Mouse (Mus musculus): ENCODE measurements at regions not wholly inside any gene's neighbourhood (a gene's known extent, or its start where the extent isn't known, plus 50 kb on each side); places are given as distances from the start of the nearest gene placed in this dataset.
A peak's percentile ranks its signal among the peaks of the same experiment; 100 is the strongest.

DNA sequence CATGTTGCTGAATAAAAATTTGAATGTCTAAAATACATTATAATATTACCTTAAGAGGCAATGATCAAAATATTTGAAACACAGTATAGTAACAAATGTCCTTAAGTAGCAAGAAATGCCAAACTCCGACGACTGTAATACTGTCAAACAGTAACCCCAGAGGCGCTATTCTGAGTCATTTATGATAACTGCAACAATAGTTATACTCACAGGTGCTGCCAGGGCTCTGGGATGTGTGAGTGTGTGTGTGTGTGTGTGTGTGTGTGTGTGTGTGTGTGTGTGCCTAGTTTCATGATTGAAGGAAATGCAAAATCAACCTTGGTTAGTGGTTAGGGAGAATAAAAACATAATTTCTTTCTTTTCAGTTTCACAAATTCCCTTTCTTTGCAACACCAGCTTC is 94.0 kb upstream of the Galnt15 start:
- ATAC-seq (ENCODE audit: insufficient number of reproducible peaks, insufficient read depth, low FRiP score, low read depth) = no peak
- no peaks in the 10 kb centered on the region for H3K36me3 ChIP-seq (ENCODE audit: control insufficient read depth, insufficient read depth, low read length)
- peak overlapping the region; percentile 59; the same call in 1 of the 2 replicates for H3K4me2 ChIP-seq (replicated peaks; ENCODE audit: low read depth, low read length)
- H3K9me3 ChIP-seq (ENCODE audit: control insufficient read depth, low read depth, low read length) = peaks cover 3% of the 10 kb centered on the region; the same call in 1 of the 2 replicates
- no peak overlapping the region for H3K4me3 ChIP-seq (ENCODE audit: low read depth, low read length)
- H3K27me3 ChIP-seq (ENCODE audit: control insufficient read depth, insufficient read depth, low read length) = no peaks in the 10 kb centered on the region
- peaks cover 13% of the 10 kb centered on the region; the same call in 1 of the 2 replicates for H3K4me1 ChIP-seq (ENCODE audit: control insufficient read depth, insufficient read depth, low read length)
- no peak overlapping the region for H3K9ac ChIP-seq (replicated peaks; ENCODE audit: low read depth, low read length)
- H3K27ac ChIP-seq (ENCODE audit: low read length) = no peak overlapping the region
- 20% methylated on average over 3 of the region's 3 CpGs for WGBS

DNA sequence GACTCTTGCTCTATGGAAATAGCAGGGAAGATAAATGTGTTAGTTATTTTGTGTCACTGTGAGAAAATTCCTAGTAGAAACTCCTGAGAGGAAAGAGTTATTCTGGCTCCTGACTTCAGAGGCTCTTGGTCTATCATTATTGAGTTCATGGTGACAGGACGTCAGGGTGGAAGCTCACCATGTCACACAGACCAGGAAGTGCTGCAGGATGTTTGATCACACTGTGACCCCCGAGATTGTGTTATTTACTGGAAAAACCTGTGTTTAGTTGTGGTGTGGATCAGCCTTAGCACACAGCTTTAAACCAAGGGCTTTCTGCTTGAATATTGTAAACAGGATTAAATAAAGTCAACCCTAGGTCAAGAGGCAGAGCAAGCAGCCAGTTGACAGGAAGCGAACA is 93.4 kb upstream of the Galnt15 start:
- Histone ChIP-seq H3K4me1 (ENCODE audit: control insufficient read depth, insufficient read depth, low read length) (peaks cover 11% of the 10 kb centered on the region; the same call in 1 of the 2 replicates), H3K4me3 (ENCODE audit: low read depth, low read length) (no peak overlapping the region), H3K36me3 (ENCODE audit: control insufficient read depth, insufficient read depth, low read length) (no peaks in the 10 kb centered on the region), H3K9me3 (ENCODE audit: control insufficient read depth, low read depth, low read length) (peaks cover 3% of the 10 kb centered on the region; the same call in 1 of the 2 replicates), H3K4me2 (replicated peaks; ENCODE audit: low read depth, low read length) (no peak overlapping the region), H3K27me3 (ENCODE audit: control insufficient read depth, insufficient read depth, low read length) (no peaks in the 10 kb centered on the region), H3K27ac (ENCODE audit: low read length) (no peak overlapping the region), H3K9ac (replicated peaks; ENCODE audit: low read depth, low read length) (no peak overlapping the region)
- no peak for ATAC-seq (ENCODE audit: insufficient number of reproducible peaks, insufficient read depth, low FRiP score, low read depth)
- 27% methylated on average over 3 of the region's 3 CpGs for WGBS

DNA sequence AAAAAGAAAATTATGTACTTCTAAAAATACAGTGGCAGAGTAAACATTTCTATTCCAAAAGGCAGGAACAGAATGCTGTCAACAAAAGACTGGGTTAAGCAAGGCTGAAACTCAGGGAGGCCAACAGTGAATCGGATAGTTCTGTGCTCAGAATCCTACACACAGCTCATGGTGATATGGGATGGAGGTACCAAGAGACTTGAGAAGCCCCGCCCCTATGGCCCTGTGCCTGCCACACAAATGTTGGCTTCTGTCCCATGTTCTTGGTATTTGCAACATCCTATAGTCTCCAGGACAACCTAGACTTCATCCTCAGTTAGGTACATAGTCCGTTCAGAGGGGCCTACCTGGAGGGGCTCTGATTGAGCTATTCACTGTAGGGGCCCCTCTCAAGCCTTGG is 92.2 kb upstream of the Galnt15 start:
- H3K9me3 ChIP-seq (ENCODE audit: control insufficient read depth, low read depth, low read length) = peaks cover 3% of the 10 kb centered on the region; the same call in 1 of the 2 replicates
- no peak overlapping the region for H3K9ac ChIP-seq (replicated peaks; ENCODE audit: low read depth, low read length)
- no peaks in the 10 kb centered on the region for H3K27me3 ChIP-seq (ENCODE audit: control insufficient read depth, insufficient read depth, low read length)
- no peak for ATAC-seq (ENCODE audit: insufficient number of reproducible peaks, insufficient read depth, low FRiP score, low read depth)
- H3K4me2 ChIP-seq (replicated peaks; ENCODE audit: low read depth, low read length) = no peak overlapping the region
- no peak overlapping the region for H3K4me3 ChIP-seq (ENCODE audit: low read depth, low read length)
- no peaks in the 10 kb centered on the region for H3K36me3 ChIP-seq (ENCODE audit: control insufficient read depth, insufficient read depth, low read length)
- H3K4me1 ChIP-seq (ENCODE audit: control insufficient read depth, insufficient read depth, low read length) = 0 out of 2 replicates have a peak, but pooled peaks cover 4% of the 10 kb centered on the region
- no peak overlapping the region for H3K27ac ChIP-seq (ENCODE audit: low read length)
- WGBS = 84% methylated on average over 3 of the region's 3 CpGs

DNA sequence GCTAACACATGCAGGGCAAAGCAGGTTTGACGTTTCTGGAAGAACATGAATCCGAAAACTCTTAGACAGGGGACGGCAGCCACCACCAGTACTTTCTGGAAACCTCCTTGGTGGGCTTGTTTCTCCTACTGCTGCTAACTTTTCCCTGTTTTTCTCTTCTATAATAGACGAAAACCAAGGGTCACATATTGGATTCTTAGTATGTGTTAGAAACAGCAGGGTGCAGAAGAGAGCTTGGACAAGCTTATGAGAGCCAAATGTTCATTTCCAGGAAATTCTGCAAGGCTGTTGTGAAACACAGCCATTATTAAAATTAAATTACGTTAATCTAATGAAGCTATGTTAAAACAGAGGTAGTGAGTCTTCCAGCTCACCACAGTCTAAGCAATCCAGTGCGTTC is 87.9 kb upstream of the Galnt15 start:
- Histone ChIP-seq H3K9me3 (ENCODE audit: control insufficient read depth, low read depth, low read length) (peaks cover 3% of the 10 kb centered on the region; the same call in 1 of the 2 replicates), H3K27ac (ENCODE audit: low read length) (no peak overlapping the region), H3K4me2 (replicated peaks; ENCODE audit: low read depth, low read length) (no peak overlapping the region), H3K9ac (replicated peaks; ENCODE audit: low read depth, low read length) (no peak overlapping the region), H3K27me3 (ENCODE audit: control insufficient read depth, insufficient read depth, low read length) (no peaks in the 10 kb centered on the region), H3K4me3 (ENCODE audit: low read depth, low read length) (no peak overlapping the region), H3K36me3 (ENCODE audit: control insufficient read depth, insufficient read depth, low read length) (no peaks in the 10 kb centered on the region), H3K4me1 (ENCODE audit: control insufficient read depth, insufficient read depth, low read length) (no peaks in the 10 kb centered on the region; the same call in 1 of the 2 replicates)
- no peak for ATAC-seq (ENCODE audit: insufficient number of reproducible peaks, insufficient read depth, low FRiP score, low read depth)
- 86% methylated on average over 6 of the region's 6 CpGs for WGBS

DNA sequence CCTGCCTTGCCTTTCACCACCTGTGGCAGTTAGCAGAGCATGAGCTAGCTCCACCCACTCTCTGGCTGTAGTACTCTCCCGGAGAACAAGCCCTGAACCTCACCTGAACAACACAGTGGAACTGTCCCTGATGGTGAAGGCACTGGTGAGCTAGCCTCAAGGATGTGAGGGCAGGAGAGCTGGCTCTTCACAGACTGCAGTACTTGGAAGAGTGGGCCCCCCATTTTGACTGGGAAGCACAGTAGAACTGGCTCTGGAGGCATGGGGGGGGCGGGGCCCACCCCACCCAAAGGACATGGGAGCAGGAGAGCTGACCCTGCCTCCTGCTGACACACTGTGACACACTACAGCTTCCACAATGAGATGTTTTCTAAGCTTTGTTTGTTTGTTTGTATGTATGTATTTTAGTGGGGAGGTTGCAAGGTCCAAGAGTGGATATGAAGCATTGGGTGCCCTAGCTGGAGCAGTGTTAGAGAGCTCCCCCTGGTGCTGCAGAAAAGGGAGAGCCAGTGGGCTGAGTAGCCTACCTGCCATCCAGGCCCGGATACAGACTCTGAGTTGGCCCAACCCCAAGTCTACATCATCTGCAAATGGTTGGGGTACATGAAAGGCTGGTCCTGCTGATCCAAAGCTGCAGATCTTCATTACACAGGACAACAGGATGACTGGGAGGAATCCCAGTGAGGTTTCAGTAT is 86.4 kb upstream of the Galnt15 start:
- H3K36me3 ChIP-seq (ENCODE audit: control insufficient read depth, insufficient read depth, low read length) = no peaks in the 10 kb centered on the region
- no peak overlapping the region for H3K27ac ChIP-seq (ENCODE audit: low read length)
- no peak overlapping the region for H3K4me3 ChIP-seq (ENCODE audit: low read depth, low read length)
- no peak for ATAC-seq (ENCODE audit: insufficient number of reproducible peaks, insufficient read depth, low FRiP score, low read depth)
- H3K4me1 ChIP-seq (ENCODE audit: control insufficient read depth, insufficient read depth, low read length) = no peaks in the 10 kb centered on the region; the same call in 1 of the 2 replicates
- no peaks in the 10 kb centered on the region for H3K27me3 ChIP-seq (ENCODE audit: control insufficient read depth, insufficient read depth, low read length)
- H3K4me2 ChIP-seq (replicated peaks; ENCODE audit: low read depth, low read length) = no peak overlapping the region
- H3K9me3 ChIP-seq (ENCODE audit: control insufficient read depth, low read depth, low read length) = peaks cover 3% of the 10 kb centered on the region; the same call in 1 of the 2 replicates
- 60% methylated on average over 3 of the region's 3 CpGs for WGBS
- H3K9ac ChIP-seq (replicated peaks; ENCODE audit: low read depth, low read length) = no peak overlapping the region

DNA sequence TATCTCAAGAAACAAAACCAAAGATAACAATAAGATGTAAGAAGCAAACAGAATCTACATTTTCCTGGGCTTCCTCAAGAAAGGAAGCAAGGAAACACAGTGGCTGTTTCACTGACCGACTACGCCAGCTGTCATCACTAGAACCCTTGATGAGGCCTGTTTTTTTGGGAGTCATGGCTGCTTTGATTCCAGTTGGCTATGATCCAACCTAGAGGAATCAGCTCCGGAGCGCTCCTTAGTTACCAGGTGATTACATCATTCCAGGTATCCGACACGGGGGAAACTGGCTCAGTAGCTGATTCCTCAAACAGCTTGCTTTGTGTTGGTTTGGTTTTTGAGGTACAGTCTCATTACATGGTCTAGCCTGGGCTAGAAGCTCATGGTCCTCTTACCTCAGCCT is 84.1 kb upstream of the Galnt15 start:
- no peaks in the 10 kb centered on the region; the same call in 1 of the 2 replicates for H3K4me1 ChIP-seq (ENCODE audit: control insufficient read depth, insufficient read depth, low read length)
- WGBS = 78% methylated on average over 6 of the region's 6 CpGs
- H3K27ac ChIP-seq (ENCODE audit: low read length) = no peak overlapping the region
- no peak overlapping the region for H3K4me3 ChIP-seq (ENCODE audit: low read depth, low read length)
- H3K36me3 ChIP-seq (ENCODE audit: control insufficient read depth, insufficient read depth, low read length) = no peaks in the 10 kb centered on the region
- H3K9ac ChIP-seq (replicated peaks; ENCODE audit: low read depth, low read length) = no peak overlapping the region
- no peak overlapping the region for H3K4me2 ChIP-seq (replicated peaks; ENCODE audit: low read depth, low read length)
- no peaks in the 10 kb centered on the region for H3K9me3 ChIP-seq (ENCODE audit: control insufficient read depth, low read depth, low read length)
- no peak for ATAC-seq (ENCODE audit: insufficient number of reproducible peaks, insufficient read depth, low FRiP score, low read depth)
- H3K27me3 ChIP-seq (ENCODE audit: control insufficient read depth, insufficient read depth, low read length) = no peaks in the 10 kb centered on the region

DNA sequence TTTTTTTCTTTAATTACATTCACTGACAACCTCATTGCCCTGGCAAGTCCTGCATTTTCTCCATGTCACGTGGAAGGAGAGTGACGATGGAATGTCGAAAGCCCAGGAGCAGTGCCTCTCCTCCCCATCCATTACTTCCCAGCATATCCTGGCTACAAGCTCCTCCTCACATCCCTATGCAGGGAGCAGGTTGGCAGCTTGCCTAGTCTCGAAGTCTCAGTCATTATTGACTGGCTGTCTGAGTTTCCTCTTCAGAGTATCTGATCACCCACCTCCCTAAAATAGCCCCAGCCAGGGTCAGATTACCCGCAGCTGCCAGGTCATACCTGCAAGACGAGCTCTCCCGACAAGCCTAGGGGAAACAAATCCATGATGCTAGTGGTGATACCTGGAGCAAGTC is 83.7 kb upstream of the Galnt15 start:
- no peak overlapping the region for H3K4me3 ChIP-seq (ENCODE audit: low read depth, low read length)
- no peaks in the 10 kb centered on the region for H3K36me3 ChIP-seq (ENCODE audit: control insufficient read depth, insufficient read depth, low read length)
- no peak overlapping the region for H3K9ac ChIP-seq (replicated peaks; ENCODE audit: low read depth, low read length)
- no peak for ATAC-seq (ENCODE audit: insufficient number of reproducible peaks, insufficient read depth, low FRiP score, low read depth)
- H3K27me3 ChIP-seq (ENCODE audit: control insufficient read depth, insufficient read depth, low read length) = no peaks in the 10 kb centered on the region
- H3K4me2 ChIP-seq (replicated peaks; ENCODE audit: low read depth, low read length) = no peak overlapping the region
- no peaks in the 10 kb centered on the region for H3K9me3 ChIP-seq (ENCODE audit: control insufficient read depth, low read depth, low read length)
- H3K27ac ChIP-seq (ENCODE audit: low read length) = no peak overlapping the region
- H3K4me1 ChIP-seq (ENCODE audit: control insufficient read depth, insufficient read depth, low read length) = no peaks in the 10 kb centered on the region; the same call in 1 of the 2 replicates
- 37% methylated on average over 7 of the region's 7 CpGs for whole genome bisulfite sequencing

DNA sequence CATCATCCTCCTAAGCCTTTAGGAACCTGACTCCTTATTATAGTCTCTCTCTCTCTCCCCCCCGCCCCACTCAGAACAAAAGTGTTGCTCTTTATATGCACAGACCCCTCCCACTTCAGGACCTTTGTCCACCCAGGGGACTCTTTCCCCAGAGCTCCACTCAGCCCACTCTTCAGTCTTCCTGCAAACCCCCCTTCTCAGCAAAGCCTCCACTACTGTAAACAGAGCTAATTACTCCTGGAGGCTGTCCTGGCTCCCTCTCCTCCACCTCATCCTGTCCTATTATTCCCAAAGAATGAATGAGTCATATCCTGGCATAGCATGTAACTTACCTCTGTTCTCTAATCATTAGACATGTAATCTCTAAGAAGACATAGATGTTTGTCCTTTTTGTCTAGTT is 82.8 kb upstream of the Galnt15 start:
- WGBS = 47% methylated on average over 1 of the region's 1 CpGs
- H3K4me2 ChIP-seq (replicated peaks; ENCODE audit: low read depth, low read length) = no peak overlapping the region
- H3K9me3 ChIP-seq (ENCODE audit: control insufficient read depth, low read depth, low read length) = no peaks in the 10 kb centered on the region
- H3K27ac ChIP-seq (ENCODE audit: low read length) = no peak overlapping the region
- H3K4me3 ChIP-seq (ENCODE audit: low read depth, low read length) = no peak overlapping the region
- H3K4me1 ChIP-seq (ENCODE audit: control insufficient read depth, insufficient read depth, low read length) = no peaks in the 10 kb centered on the region; the same call in 1 of the 2 replicates
- H3K27me3 ChIP-seq (ENCODE audit: control insufficient read depth, insufficient read depth, low read length) = no peaks in the 10 kb centered on the region
- H3K9ac ChIP-seq (replicated peaks; ENCODE audit: low read depth, low read length) = no peak overlapping the region
- no peaks in the 10 kb centered on the region for H3K36me3 ChIP-seq (ENCODE audit: control insufficient read depth, insufficient read depth, low read length)
- ATAC-seq (ENCODE audit: insufficient number of reproducible peaks, insufficient read depth, low FRiP score, low read depth) = no peak

DNA sequence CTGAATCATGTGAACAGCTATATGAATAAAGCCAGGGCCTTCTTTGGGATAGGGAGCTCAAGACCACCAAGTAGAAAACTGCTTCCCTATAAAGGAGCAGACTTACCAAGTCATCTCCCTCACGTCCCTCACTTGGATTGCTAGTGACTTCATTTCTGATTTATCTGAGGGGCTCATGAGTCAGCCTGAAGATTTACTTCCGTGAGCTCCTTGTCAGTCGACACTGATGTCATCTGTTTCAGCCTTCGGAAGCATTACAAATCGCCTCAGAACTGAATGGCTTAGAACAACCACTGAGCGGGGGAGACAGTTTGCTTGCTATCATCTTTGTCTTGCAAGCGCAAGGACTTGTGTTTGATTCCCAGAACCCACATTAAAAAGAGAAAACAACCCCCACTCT is 81.5 kb upstream of the Galnt15 start:
- ATAC-seq (ENCODE audit: insufficient number of reproducible peaks, insufficient read depth, low FRiP score, low read depth) = no peak
- Histone ChIP-seq H3K4me2 (replicated peaks; ENCODE audit: low read depth, low read length) (no peak overlapping the region), H3K9ac (replicated peaks; ENCODE audit: low read depth, low read length) (no peak overlapping the region), H3K4me3 (ENCODE audit: low read depth, low read length) (no peak overlapping the region), H3K27me3 (ENCODE audit: control insufficient read depth, insufficient read depth, low read length) (no peaks in the 10 kb centered on the region), H3K27ac (ENCODE audit: low read length) (no peak overlapping the region), H3K9me3 (ENCODE audit: control insufficient read depth, low read depth, low read length) (no peaks in the 10 kb centered on the region), H3K36me3 (ENCODE audit: control insufficient read depth, insufficient read depth, low read length) (no peaks in the 10 kb centered on the region), H3K4me1 (ENCODE audit: control insufficient read depth, insufficient read depth, low read length) (no peaks in the 10 kb centered on the region; the same call in 1 of the 2 replicates)
- 43% methylated on average over 7 of the region's 7 CpGs for WGBS
